Mouse (Mus musculus): Measurements from ENCODE around the gene Dapk1. TPM values are rescaled to one million over a fixed set of nuclear protein-coding genes. Genes with fewer than 3 reads are reported as not detected.
A peak's percentile ranks its signal among the peaks of the same experiment; 100 is the strongest.

The Dapk1 gene
- polyA plus RNA-seq, 1 experiment from 2014 or later, result 21.4 TPM

- no peak overlapping the region for H3K4me3 ChIP-seq (replicated peaks)
- peaks cover 11% of the 10 kb centered on the region; the same call in 1 of the 2 replicates for H3K4me1 ChIP-seq (replicated peaks)
- no peak overlapping the region for H3K27ac ChIP-seq
- no peaks in the 10 kb centered on the region for H3K27me3 ChIP-seq
- H3K36me3 ChIP-seq, result no peaks in the 10 kb centered on the region; the same call in 1 of the 2 replicates
- 87% methylated on average over 3 of the region's 3 CpGs for WGBS
- no peaks in the 10 kb centered on the region for H3K9me3 ChIP-seq
- no peak overlapping the region for H3K9ac ChIP-seq (replicated peaks)
- no peak for ATAC-seq (ENCODE audit: insufficient number of reproducible peaks, insufficient read depth, low FRiP score, low TSS enrichment, low read depth)
- no peak overlapping the region for H3K4me2 ChIP-seq
Measured at GRCm38 (mm10) chr13:60664058-60664457, 62.3 kb downstream of the Dapk1 start.

GRCm38 (mm10) chr13:60664816-60665215, 63.1 kb downstream of the Dapk1 start:
- Histone ChIP-seq H3K4me1 (replicated peaks) (peaks cover 11% of the 10 kb centered on the region; the same call in 1 of the 2 replicates), H3K4me3 (replicated peaks) (no peak overlapping the region), H3K9ac (replicated peaks) (no peak overlapping the region), H3K4me2 (no peak overlapping the region), H3K27ac (no peak overlapping the region), H3K9me3 (no peaks in the 10 kb centered on the region), H3K36me3 (no peaks in the 10 kb centered on the region), H3K27me3 (no peaks in the 10 kb centered on the region)
- WGBS, result 93% methylated on average over 10 of the region's 10 CpGs
- ATAC-seq (ENCODE audit: insufficient number of reproducible peaks, insufficient read depth, low FRiP score, low TSS enrichment, low read depth), result no peak

GRCm38 (mm10) chr13:60665402-60665801, 63.7 kb downstream of the Dapk1 start:
- Histone ChIP-seq H3K36me3 (no peaks in the 10 kb centered on the region), H3K9ac (replicated peaks) (no peak overlapping the region), H3K27ac (no peak overlapping the region), H3K4me2 (no peak overlapping the region), H3K27me3 (no peaks in the 10 kb centered on the region), H3K4me3 (replicated peaks) (no peak overlapping the region), H3K4me1 (replicated peaks) (peaks cover 16% of the 10 kb centered on the region), H3K9me3 (no peaks in the 10 kb centered on the region)
- no peak for ATAC-seq (ENCODE audit: insufficient number of reproducible peaks, insufficient read depth, low FRiP score, low TSS enrichment, low read depth)
- WGBS, result 89% methylated on average over 4 of the region's 4 CpGs

GRCm38 (mm10) chr13:60668036-60668435, 66.3 kb downstream of the Dapk1 start:
- H3K27ac ChIP-seq, result no peak overlapping the region
- peaks cover 20% of the 10 kb centered on the region for H3K4me1 ChIP-seq (replicated peaks)
- WGBS, result 74% methylated on average over 6 of the region's 6 CpGs
- no peaks in the 10 kb centered on the region for H3K27me3 ChIP-seq
- H3K9ac ChIP-seq (replicated peaks), result no peak overlapping the region
- H3K4me2 ChIP-seq, result no peak overlapping the region
- no peaks in the 10 kb centered on the region for H3K9me3 ChIP-seq
- no peaks in the 10 kb centered on the region for H3K36me3 ChIP-seq
- H3K4me3 ChIP-seq (replicated peaks), result no peak overlapping the region
- ATAC-seq (ENCODE audit: insufficient number of reproducible peaks, insufficient read depth, low FRiP score, low TSS enrichment, low read depth), result no peak

GRCm38 (mm10) chr13:60670605-60671004, 68.9 kb downstream of the Dapk1 start:
- no peak for ATAC-seq (ENCODE audit: insufficient number of reproducible peaks, insufficient read depth, low FRiP score, low TSS enrichment, low read depth)
- WGBS, result 49% methylated on average over 10 of the region's 10 CpGs

GRCm38 (mm10) chr13:60671235-60671634, 69.5 kb downstream of the Dapk1 start:
- H3K4me2 ChIP-seq, result no peak overlapping the region
- H3K36me3 ChIP-seq, result no peaks in the 10 kb centered on the region
- no peak overlapping the region for H3K27ac ChIP-seq
- H3K4me3 ChIP-seq (replicated peaks), result no peak overlapping the region
- 43% methylated on average over 10 of the region's 10 CpGs for WGBS
- no peak overlapping the region for H3K9ac ChIP-seq (replicated peaks)
- no peaks in the 10 kb centered on the region for H3K27me3 ChIP-seq
- H3K9me3 ChIP-seq, result no peaks in the 10 kb centered on the region
- no peak for ATAC-seq (ENCODE audit: insufficient number of reproducible peaks, insufficient read depth, low FRiP score, low TSS enrichment, low read depth)
- H3K4me1 ChIP-seq (replicated peaks), result peaks cover 32% of the 10 kb centered on the region

More at GRCm38 (mm10) chr13:60670605-60671004, 68.9 kb downstream of the Dapk1 start:
- peaks cover 30% of the 10 kb centered on the region for H3K4me1 ChIP-seq (replicated peaks)
- no peaks in the 10 kb centered on the region for H3K9me3 ChIP-seq
- H3K4me2 ChIP-seq, result no peak overlapping the region
- H3K27ac ChIP-seq, result no peak overlapping the region
- no peak overlapping the region for H3K9ac ChIP-seq (replicated peaks)
- no peaks in the 10 kb centered on the region for H3K36me3 ChIP-seq
- H3K4me3 ChIP-seq (replicated peaks), result no peak overlapping the region
- H3K27me3 ChIP-seq, result no peaks in the 10 kb centered on the region

- no peaks in the 10 kb centered on the region for H3K9me3 ChIP-seq
- H3K36me3 ChIP-seq, result no peaks in the 10 kb centered on the region
- peaks cover 32% of the 10 kb centered on the region for H3K4me1 ChIP-seq (replicated peaks)
- no peak overlapping the region for H3K4me2 ChIP-seq
- no peaks in the 10 kb centered on the region for H3K27me3 ChIP-seq
- H3K4me3 ChIP-seq (replicated peaks), result no peak overlapping the region
- ATAC-seq (ENCODE audit: insufficient number of reproducible peaks, insufficient read depth, low FRiP score, low TSS enrichment, low read depth), result no peak
- 91% methylated on average over 8 of the region's 8 CpGs for WGBS
- no peak overlapping the region for H3K27ac ChIP-seq
- no peak overlapping the region for H3K9ac ChIP-seq (replicated peaks)
Measured at GRCm38 (mm10) chr13:60672287-60672686, 70.5 kb downstream of the Dapk1 start.

GRCm38 (mm10) chr13:60672882-60673675, 71.3 kb downstream of the Dapk1 start:
- no peak for ATAC-seq (ENCODE audit: insufficient number of reproducible peaks, insufficient read depth, low FRiP score, low TSS enrichment, low read depth)
- no peaks in the 10 kb centered on the region for H3K9me3 ChIP-seq
- 88% methylated on average over 11 of the region's 11 CpGs for WGBS
- no peaks in the 10 kb centered on the region for H3K27me3 ChIP-seq
- peaks cover 32% of the 10 kb centered on the region for H3K4me1 ChIP-seq (replicated peaks)
- H3K36me3 ChIP-seq, result no peaks in the 10 kb centered on the region
- no peak overlapping the region for H3K27ac ChIP-seq
- no peak overlapping the region for H3K4me3 ChIP-seq (replicated peaks)
- no peak overlapping the region for H3K4me2 ChIP-seq
- H3K9ac ChIP-seq (replicated peaks), result no peak overlapping the region

- Histone ChIP-seq H3K4me2 (peak overlapping the region; percentile 42; the same call in 1 of the 2 replicates), H3K27ac (0 out of 2 replicates have a peak overlapping the region, but pooled peaks have one; percentile 37), H3K9me3 (no peaks in the 10 kb centered on the region), H3K9ac (replicated peaks) (no peak overlapping the region), H3K4me3 (replicated peaks) (no peak overlapping the region), H3K4me1 (replicated peaks) (peaks cover 39% of the 10 kb centered on the region), H3K27me3 (no peaks in the 10 kb centered on the region), H3K36me3 (no peaks in the 10 kb centered on the region)
- 28% methylated on average over 2 of the region's 2 CpGs for WGBS
- no peak for ATAC-seq (ENCODE audit: insufficient number of reproducible peaks, insufficient read depth, low FRiP score, low TSS enrichment, low read depth)
Measured at GRCm38 (mm10) chr13:60674301-60674700, 72.6 kb downstream of the Dapk1 start.

GRCm38 (mm10) chr13:60674911-60675310, 73.2 kb downstream of the Dapk1 start:
- ATAC-seq (ENCODE audit: insufficient number of reproducible peaks, insufficient read depth, low FRiP score, low TSS enrichment, low read depth), result no peak
- peak overlapping the region; percentile 42 for H3K4me2 ChIP-seq

GRCm38 (mm10) chr13:60675416-60675815, 73.7 kb downstream of the Dapk1 start:
- H3K9me3 ChIP-seq, result no peaks in the 10 kb centered on the region
- no peaks in the 10 kb centered on the region for H3K36me3 ChIP-seq
- H3K27me3 ChIP-seq, result no peaks in the 10 kb centered on the region
- peaks cover 35% of the 10 kb centered on the region for H3K4me1 ChIP-seq (replicated peaks)
- 36% methylated on average over 4 of the region's 4 CpGs for WGBS
- no peak overlapping the region for H3K9ac ChIP-seq (replicated peaks)
- no peak overlapping the region for H3K4me3 ChIP-seq (replicated peaks)
- peak overlapping the region; percentile 37; the same call in 1 of the 2 replicates for H3K27ac ChIP-seq
- no peak for ATAC-seq (ENCODE audit: insufficient number of reproducible peaks, insufficient read depth, low FRiP score, low TSS enrichment, low read depth)
- peak overlapping the region; percentile 42 for H3K4me2 ChIP-seq

More at GRCm38 (mm10) chr13:60674911-60675310, 73.2 kb downstream of the Dapk1 start:
- WGBS, result 12% methylated on average over 9 of the region's 9 CpGs
- H3K4me3 ChIP-seq (replicated peaks), result no peak overlapping the region
- H3K36me3 ChIP-seq, result no peaks in the 10 kb centered on the region
- H3K4me1 ChIP-seq (replicated peaks), result peaks cover 40% of the 10 kb centered on the region
- no peaks in the 10 kb centered on the region for H3K27me3 ChIP-seq
- H3K9me3 ChIP-seq, result no peaks in the 10 kb centered on the region
- H3K27ac ChIP-seq, result peak overlapping the region; percentile 37; the same call in 1 of the 2 replicates
- H3K9ac ChIP-seq (replicated peaks), result no peak overlapping the region
